Mouse (Mus musculus): ENCODE results near the gene Rcc1l.

The Rcc1l gene

DNA sequence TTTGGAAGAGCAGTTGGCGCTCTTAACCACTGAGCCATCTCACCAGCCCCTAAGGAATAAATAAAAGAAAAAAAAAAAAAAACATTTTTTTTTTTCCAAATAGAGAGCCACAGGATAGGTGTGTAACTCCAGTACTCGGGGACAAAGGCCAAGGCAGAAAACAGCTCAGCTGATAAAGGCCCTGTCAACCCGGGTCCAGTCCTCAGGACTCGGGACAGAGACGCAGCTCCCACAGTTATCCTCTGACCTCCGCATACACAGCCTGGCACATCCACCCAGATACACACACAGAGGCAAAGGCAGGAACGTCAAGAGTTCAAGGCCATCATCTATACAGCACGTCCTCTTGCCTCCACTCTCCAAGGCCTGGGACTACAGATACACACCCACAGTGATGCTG, 6.4 kb downstream of the Rcc1l start:
- DNase-seq (ENCODE audit: low read depth, low spot score) = no peak

DNA sequence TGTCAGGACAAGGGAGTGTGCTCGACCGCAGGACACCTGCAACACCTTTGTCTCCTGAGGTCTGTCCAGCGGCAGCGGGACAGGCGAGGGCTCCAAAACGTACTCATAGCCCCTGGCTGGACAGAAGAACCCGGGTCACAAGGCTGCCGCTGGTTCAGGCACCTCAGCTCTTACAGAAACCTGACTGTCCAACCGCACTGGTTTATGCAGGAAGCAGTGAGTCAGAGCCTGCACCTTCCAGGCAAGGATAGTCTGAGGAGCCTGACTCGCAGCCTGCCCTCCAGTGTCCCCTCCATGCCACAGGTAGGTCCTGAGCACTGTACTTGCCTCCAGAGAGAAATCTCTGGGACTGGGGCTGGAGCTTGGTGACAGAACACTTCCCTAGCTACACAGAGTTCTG, 7.3 kb downstream of the Rcc1l start:
- no peak for DNase-seq (ENCODE audit: low read depth, low spot score)

DNA sequence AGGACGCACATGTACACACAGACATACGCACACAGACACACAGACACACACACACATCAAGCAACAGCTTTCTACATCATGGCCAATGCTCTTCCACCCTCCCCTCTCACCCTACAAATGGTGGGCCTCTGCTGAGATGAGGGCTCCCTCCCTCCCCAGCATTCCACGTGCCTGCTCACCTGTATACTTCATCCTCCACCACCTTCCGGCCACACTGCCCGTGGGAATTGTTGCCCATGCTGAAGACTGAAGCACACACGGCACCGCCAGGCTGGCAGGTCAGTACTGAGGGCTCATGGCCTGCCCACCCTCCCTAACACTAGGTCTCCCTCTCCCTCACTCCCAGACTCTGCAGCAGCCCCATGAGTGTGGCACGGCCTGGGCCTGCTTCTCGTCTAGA, 8.5 kb downstream of the Rcc1l start:
- DNase-seq (ENCODE audit: low read depth, low spot score) = no peak

DNA sequence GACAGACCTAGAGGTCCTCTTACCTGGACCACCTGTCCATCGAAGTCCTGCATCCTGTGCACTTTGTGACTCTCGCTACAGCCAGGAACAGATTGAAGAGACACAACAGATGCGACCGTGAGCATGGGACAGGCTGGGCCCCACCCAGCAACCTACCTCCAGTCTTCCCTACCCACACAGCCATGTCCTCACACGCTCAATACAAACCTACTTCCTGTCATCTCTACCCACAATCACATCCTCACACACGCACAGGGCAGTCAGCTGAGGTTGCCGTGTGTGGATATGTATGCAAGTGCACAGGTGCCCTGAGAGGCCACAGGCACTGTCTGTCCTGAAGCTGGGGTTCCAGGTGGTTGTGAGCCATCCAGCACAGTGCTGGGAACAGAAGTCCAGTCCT, 9.9 kb downstream of the Rcc1l start:
- DNase-seq (ENCODE audit: low read depth, low spot score) = peak; percentile 67

DNA sequence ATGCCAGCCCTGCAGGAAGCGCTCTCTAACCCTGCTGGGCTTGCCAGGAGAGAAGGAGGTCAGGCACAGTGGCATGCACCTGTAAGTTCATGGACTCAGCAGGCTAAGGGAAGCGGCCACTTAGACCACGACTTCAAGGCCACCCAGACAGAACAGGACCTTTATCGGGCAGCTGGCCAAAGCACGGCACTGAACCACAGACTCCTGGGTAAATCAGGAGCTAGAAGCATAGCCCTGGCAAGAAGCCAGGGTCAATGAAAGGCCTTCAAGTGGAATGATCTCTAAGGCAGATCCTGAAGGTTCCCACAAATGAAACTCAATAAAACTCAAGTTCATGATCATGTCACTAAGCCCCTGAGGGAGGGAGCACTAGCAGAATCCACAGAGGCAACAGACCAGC, 11.9 kb downstream of the Rcc1l start:
- DNase-seq (ENCODE audit: low read depth, low spot score) = no peak

DNA sequence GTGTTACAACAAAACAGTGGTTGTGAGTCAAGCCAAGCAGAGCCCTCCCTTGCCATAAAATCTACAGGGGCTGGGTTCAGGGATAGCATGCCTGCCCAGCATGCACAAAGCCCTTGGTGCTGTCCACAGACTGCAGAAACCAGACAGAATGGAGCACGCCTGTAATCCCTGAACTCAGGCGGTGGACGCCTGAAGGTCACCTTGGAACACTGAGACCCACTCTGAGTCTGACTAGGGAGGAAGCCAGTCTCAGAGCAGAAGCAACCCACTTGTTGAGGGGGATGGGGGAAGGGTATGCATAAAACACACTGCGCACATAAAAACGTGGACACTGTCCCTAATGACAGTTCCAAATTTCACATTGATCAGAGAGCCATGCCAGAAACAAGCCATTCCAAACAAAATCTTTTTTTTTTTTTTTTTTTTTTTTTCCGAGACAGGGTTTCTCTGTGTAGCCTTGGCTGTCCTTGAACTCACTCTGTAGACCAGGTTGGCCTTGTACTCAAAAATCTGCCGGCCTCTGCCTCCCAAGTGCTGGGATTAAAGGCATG, 20.6 kb downstream of the Rcc1l start:
- DNase-seq (ENCODE audit: low read depth, low spot score) = no peak

DNA sequence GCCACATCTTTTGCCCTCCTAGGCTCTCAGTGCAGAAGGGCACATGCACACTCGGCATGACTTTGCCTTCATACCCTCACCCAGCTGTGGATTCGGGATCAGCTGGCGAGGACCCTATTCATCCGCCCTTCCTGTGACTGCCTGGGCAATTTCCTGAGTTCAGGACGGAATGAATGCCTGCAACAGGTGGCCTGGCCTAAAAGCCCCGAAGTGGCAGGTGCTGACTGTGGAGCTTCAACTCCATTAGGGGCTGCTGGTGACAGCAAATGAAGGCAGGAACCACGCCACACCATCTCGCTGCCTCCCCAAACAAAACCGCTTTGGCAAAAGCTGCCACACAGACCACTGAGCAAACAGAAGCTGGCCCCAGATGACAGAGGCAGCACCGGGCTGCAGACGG, 24.7 kb downstream of the Rcc1l start:
- no peak for DNase-seq (ENCODE audit: low read depth, low spot score)

DNA sequence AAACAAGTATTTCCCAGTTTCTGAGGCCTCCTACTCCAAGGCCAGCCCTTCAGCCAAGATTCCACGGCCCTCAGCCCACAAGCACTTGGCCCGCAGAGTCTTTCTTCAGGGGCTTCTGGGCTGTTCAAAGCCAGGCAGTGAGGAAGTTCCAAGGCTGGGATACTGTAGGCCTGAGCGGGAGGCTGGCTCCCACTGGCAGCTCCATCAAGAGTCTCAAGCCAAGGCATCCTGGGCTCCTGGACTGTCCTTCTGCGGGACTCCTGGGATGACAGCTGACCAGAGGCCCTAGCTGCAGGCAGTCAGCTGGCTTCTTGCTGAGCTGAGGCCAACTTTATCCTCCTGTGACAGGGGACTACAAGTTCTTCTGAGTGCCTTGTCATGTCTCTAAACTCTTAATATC, 28.4 kb downstream of the Rcc1l start:
- no peak for DNase-seq (ENCODE audit: low read depth, low spot score)

DNA sequence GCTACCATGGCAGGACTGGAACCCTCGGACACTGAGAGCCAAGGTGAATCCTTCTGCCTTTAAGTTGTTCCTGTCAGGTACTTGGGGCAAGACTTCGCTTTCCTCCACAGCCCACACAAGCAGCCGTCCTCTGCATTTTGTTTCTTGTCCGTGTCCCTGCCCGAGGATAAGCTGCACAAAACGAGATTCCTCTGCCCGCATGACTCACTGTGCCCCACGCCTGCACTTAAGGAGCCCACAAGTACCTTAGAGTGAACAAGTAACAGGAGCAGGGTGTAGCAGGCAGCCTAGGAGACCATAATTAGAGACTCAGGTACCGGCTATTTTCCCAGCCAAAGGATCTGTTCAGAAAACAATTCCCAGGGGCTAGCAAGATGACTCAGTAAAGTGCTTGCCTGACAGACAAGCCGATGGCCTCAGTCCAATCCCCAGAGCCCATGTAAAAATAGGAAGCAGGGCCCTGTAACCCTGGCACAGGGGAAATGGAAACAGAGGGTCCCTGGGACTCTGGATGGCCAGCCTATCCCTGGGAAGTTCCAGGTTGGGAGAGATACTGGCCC, 29.3 kb downstream of the Rcc1l start:
- no peak for DNase-seq (ENCODE audit: low read depth, low spot score)

DNA sequence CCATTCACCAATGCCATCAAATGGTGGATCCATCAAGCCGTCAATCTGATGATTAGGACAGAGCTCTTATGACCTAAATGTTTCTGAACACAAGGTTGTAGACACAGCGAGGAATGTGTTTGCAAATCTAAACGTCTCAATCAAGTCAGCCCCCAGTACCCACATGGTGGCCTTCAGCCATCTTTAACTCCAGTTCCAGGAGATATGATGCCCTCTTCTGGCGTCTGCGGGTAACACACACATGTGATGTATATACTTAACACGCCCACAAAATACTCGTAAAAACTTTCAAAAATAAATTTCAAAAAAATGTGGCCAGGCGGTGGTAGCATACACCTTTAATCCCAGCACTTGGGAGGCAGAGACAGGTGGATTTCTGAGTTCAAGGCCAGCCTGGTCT, 31.6 kb downstream of the Rcc1l start:
- no peak for DNase-seq (ENCODE audit: low read depth, low spot score)

DNA sequence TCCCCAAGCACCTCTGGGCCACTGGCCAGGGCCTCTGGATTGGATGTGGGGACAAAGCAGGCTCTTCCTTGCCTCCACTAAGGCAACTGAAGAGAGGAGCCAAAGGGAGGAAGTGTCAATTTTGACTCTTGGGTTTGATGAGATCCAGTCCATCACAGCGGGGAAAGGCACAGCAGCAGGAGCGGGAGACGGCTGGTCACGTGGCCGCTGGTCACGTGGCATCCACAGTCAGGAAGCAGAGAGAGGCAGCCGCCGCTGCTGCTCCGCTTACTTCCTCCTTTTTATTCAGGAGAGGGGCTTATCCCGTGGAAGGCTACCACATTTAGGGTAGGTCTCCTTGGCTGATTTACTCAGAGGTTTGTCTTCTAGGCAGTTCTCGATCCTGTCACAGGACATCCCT, 34.2 kb downstream of the Rcc1l start:
- no peak for DNase-seq (ENCODE audit: low read depth, low spot score)

DNA sequence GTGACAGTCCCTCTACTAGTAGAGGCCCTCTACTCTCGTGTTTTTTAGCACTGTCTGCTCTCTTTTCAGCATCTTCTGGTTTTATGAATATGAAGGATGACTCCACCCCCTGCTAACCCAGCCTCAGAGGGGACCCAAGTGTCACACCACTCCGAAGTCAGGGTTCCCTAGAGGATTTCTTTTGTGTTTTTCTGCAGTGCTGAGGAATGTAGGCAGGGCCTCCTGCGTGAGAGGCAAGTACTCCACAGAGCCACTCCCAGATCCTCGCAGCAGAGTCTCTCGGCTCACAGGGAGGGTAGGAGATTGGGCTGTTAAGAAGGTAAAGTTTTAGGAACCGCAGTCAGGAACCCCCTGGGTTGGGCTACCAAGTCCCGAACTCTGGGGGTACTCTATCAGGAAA, 35.3 kb downstream of the Rcc1l start:
- DNase-seq (ENCODE audit: low read depth, low spot score) = no peak

DNA sequence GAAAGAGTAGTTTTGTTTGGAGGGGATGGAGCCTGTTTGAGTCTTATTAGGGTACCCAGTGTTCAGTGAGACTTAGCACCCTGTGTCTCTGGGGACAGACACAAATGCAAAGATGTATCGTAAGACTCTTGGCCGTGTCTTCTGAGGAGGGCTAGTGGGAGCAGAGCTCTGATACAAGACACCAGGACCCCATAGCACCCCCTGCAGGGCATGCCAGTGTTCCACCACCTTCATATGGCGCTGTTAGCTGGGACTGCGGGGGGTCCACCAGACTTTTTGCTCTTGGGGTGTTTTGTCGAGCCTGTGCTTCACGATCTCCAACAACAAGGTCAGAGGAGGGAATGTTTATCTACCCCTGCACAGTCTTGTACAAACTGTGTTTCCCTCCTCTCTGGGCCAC, 37.1 kb downstream of the Rcc1l start:
- DNase-seq (ENCODE audit: low read depth, low spot score) = no peak

DNA sequence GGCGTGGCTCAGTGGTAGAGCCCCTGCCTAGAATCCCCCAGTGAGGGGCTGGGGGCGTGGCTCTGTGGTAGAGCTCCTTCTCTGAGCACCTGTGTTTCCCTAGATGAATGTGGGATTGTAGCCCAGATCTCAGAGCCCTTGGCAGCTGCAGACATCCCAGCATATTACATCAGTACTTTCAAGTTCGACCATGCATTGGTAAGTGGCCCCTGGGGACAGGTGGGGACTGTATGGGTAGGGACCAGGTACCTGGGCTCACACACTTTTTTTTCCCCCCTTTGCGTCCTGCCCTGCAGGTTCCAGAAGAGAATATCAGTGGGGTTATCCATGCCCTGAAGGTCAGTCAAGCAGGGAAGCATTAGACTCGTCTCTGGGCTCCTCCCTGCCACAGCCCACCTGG, 38.6 kb downstream of the Rcc1l start:
- no peak for DNase-seq (ENCODE audit: low read depth, low spot score)

DNA sequence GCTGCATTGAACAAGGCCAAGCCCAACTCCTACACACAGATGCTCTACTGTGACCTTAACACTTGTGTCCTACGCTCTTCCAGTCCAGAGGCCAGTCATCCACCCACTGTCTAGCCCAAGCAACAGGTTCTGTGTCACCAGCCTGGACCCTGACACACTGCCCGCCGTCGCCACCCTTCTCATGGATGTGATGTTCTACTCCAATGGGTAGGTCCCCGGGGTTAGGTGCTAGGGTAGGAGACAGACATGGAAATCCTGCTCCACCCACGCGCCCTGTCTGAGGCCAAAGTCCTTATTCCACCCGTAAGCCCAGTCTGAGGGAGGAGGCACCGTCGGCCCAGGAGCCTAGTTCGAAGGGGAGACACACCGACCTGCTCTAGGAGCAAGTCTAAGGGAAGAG, 40.6 kb downstream of the Rcc1l start:
- no peak for DNase-seq (ENCODE audit: low read depth, low spot score)

DNA sequence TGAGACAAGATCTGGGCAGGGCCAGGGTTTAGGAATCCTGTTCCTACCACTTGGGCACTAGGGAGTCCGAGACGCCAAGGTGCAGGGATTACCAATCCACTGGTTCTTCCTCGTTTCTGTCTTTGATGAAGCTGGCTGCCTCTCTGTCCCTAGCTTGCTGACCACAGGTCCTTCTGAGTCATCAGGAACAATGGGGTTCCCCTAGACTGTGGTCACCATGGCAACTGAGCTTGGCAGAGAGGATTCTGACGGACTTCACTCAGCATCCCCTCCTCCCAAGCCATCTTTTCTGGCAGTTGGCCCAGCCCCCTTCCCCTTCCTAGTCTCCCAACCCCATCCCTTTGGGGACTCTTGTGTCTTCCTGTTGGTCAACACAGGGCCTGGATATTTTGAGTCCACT, 45.0 kb downstream of the Rcc1l start:
- DNase-seq (ENCODE audit: low read depth, low spot score) = no peak

DNA sequence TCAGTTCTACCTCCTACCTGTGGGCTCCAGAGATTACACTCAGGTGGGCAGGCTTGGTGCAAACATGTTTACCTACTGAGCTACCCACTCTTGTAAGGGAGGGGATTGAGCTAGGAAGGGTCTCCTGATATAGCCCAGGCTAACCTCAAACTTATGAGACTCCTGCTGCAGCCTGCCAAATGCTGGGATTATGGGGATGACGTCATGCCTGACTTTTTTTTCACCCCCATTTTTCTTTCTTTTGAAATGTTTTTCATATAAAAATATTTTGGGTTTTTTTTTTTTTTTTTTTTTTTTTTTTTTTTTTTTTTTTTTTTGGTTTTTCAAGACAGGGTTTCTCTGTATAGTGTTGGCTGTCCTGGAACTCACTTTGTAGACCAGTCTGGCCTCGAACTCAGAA, 50.3 kb downstream of the Rcc1l start:
- DNase-seq (ENCODE audit: low read depth, low spot score) = no peak

DNA sequence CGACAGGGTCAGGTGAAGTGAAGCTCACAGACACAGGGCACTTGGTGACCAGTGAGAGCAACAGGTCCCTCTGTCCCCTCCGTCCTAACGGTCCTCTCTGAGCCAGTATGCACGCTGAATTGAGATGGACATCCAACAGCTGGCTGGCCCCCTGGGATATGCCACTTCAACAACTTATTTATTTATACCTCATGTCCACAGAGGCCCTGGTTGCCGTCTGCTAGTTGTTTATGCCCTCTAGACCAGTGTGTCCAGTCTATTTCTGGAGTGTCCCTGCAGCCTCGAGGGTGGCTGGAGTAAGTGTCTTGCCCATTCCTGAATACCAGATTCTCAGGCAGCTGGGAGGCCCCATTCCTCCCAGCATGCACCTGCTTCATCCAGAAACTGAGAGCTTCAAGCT, 52.7 kb downstream of the Rcc1l start:
- DNase-seq (ENCODE audit: low read depth, low spot score) = no peak

DNA sequence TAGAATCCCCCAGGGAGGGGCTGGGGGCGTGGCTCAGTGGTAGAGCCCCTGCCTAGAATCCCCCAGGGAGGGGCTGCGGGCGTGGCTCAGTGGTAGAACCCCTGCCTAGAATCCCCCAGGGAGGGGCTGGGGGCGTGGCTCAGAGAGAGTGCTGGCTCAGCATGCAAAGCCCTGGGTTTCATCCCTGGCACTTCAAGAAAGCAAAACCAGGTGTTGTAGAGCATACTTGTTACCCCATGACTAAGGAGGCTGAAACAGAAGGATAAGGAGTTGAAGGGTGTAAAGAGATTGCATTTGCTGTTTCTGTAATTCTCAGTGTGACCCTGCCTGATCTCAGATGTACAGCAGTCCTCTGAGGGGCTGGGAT, 54.7 kb downstream of the Rcc1l start:
- no peak for DNase-seq (ENCODE audit: low read depth, low spot score)

DNA sequence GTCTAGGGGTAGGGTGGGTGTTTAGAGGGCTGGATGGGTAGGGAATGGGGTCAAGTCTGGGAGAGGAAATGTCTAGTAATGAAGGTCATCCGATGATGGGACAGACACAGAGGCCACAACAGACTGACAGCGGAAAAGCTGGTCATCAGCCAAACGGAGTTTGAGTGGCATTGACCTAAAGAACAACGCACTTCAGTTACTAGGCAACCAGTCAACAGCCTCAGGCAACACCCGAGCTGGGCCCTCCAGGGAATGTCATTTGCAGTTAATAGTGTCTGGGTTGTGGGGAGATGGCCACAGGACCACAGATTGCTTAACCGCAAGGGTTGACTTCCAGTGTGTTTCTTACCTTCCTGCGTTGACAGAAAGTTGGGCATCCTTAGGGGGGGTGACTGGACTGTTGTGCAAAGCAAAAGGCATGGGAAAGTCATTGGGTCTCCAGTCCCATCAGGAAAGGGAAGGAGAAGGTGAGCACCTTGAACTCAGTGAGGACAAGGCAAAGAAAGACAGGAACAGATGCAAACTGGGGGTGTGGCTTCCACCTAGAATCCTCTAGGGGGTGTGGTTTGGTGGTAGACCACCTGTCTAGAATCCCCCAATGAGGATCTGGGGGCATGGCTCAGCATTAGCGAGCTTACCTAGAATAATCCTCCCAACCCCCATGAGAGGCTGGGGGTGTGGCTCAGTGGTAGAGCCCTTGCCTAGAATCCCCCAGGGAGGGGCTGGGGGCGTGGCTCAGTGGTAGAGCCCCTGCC, 55.3 kb downstream of the Rcc1l start:
- no peak for DNase-seq (ENCODE audit: low read depth, low spot score)

DNA sequence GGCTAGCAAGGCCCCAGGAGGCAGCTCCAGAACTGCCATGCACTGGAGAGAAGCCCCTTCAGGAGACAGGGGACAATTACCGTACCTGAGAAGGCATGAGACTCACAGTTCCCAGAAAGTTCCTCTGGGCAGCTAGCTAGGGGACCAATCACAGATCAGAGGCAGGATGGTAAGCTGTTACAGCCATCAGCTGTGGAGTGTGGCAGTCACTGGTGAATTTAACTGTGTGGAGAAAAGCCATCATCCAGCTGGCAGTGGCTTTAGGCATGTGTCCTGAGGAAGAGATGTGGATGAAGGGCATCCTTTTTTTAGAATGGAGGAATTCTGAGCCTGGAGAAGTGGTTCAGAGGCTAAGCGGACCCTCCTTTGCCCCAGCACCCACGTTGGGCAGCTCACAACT, 56.4 kb downstream of the Rcc1l start:
- DNase-seq (ENCODE audit: low read depth, low spot score) = no peak

DNA sequence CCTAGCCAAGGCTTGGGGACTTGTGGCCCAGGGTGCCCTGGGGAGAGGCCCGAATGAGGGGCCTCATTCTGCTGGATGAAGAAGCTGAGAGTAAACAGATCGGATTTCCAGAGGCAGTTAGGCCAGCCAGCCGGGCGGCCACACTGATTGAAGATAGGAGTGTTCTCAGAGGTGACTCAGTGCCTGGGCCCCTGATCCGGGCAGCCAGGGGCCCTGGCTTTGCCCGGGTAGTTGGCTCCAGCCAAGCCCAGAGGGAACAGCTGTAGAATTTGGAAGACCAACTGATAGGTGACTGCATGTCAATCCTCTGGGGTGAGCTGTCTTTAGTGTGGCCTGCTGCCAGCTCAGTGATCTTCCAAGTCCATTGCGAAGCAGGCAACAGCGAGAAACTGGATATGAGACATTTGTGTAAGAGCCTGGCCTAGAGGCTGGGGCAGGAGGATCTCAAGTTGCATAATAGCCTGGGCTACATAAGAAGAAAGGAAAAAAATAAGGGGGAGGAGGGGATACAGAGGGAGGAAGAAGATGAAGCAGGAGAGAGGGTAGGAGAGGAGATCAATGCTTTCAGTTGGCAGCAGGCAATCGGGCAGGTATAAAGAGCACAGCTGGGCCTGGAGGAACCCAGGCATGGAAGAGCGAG, 57.0 kb downstream of the Rcc1l start:
- DNase-seq (ENCODE audit: low read depth, low spot score) = no peak

DNA sequence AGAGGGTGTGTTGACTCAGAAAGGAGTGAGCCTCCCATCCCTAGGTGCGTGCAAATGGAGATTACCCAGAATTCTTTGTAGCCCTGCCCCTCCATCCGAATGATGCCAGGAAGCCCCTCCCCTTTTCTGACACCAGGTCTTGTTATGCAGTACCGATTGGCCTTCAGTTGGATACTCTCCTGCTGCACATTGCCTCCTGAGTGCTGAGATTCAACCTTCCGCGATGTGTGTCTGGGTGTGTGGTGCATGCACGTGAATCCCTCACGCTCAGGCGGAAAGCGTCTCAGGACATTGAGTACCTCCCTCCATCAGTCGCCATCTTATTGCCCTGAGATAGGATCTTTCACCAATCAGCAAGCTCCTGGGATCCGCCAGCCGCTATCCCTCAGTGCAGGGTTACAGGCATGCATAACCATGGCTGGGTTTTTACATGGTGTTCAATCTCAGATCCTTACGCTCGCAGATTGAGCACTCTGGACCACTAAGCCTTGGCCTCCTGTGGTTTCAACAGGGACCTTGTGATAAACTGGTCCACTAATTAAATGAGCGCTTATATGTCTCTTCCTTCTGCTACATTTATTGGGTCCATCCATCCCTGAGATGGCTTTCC, 57.7 kb downstream of the Rcc1l start:
- DNase-seq (ENCODE audit: low read depth, low spot score) = no peak
